Mouse (Mus musculus): Measurements from ENCODE around the gene Dhx58. TPM values are rescaled to one million over a fixed set of nuclear protein-coding genes. Genes with fewer than 3 reads are reported as not detected.
A peak's percentile ranks its signal among the peaks of the same experiment; 100 is the strongest.

Gene Dhx58
- polyA plus RNA-seq, 1 experiment from 2014 or later, result 1.8 TPM

DNA sequence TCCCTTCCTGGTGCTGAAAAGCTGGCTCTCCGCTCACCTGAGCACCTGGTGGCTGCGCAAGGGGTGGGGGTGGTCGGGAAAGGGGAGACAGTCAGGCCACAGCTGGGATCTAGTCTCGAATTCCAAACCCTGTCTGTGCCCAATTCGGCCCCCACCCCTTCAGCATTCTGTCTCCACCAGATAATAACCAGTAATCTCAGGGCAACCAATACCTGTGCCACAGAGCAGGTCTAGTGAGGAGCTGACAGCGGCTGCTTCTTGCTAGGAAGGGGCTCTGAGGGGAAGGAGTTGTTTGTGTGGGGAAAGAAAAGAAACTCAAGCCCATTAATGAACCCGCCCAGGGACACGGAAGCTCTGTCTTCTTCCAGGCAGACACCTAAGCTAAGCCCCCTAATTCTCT is 52.9 kb downstream of the Dhx58 start:
- 14% methylated on average over 8 of the region's 8 CpGs for WGBS
- 0 out of 2 replicates have a peak, but pooled peaks have one; percentile 12 for ATAC-seq (replicated peaks; ENCODE audit: insufficient number of reproducible peaks, low FRiP score, low TSS enrichment, low read depth)

DNA sequence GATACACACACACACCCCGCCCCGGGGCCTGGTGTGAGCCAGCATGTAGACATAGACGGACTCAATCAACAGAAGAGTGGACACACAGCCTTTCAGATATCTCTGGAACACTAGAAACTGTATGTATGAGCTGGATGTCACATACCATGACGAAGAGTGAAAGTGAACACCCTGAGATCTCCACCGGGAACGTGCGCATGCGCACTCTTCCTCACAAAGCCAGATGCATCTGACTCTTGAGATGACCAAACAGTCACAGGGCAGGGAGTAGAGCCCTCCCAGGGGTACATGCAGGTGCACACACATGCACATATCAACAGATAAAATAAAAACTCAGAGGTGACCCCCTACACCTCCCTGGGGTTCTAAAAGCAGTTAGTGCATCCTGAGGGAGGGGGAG is 55.7 kb downstream of the Dhx58 start:
- Histone ChIP-seq H3K27me3 (ENCODE audit: control insufficient read depth, insufficient read depth, low read length) (peaks cover 2% of the 10 kb centered on the region), H3K4me2 (ENCODE audit: low read depth, low read length) (no peak overlapping the region), H3K27ac (replicated peaks; ENCODE audit: low read depth, low read length) (no peak overlapping the region), H3K36me3 (replicated peaks; ENCODE audit: control insufficient read depth, insufficient read depth, low read depth, low read length) (no peaks in the 10 kb centered on the region), H3K9ac (replicated peaks; ENCODE audit: low read length) (no peak overlapping the region), H3K4me3 (ENCODE audit: low read depth, low read length) (no peak overlapping the region), H3K9me3 (replicated peaks; ENCODE audit: control insufficient read depth, low read length) (no peaks in the 10 kb centered on the region), H3K4me1 (ENCODE audit: control insufficient read depth, insufficient read depth, low read length) (no peaks in the 10 kb centered on the region)
- DNase-seq (ENCODE audit: low spot score) (no peak), ATAC-seq (replicated peaks; ENCODE audit: insufficient number of reproducible peaks, low FRiP score, low TSS enrichment, low read depth) (no peak)
- WGBS, result 86% methylated on average over 8 of the region's 8 CpGs

More for the DNA sequence above, 52.9 kb downstream of the Dhx58 start:
- Histone ChIP-seq H3K4me1 (ENCODE audit: control insufficient read depth, insufficient read depth, low read length) (no peaks in the 10 kb centered on the region), H3K27ac (replicated peaks; ENCODE audit: low read depth, low read length) (no peak overlapping the region), H3K9ac (replicated peaks; ENCODE audit: low read length) (no peak overlapping the region), H3K4me3 (ENCODE audit: low read depth, low read length) (no peak overlapping the region), H3K27me3 (ENCODE audit: control insufficient read depth, insufficient read depth, low read length) (peaks cover 2% of the 10 kb centered on the region), H3K9me3 (replicated peaks; ENCODE audit: control insufficient read depth, low read length) (no peaks in the 10 kb centered on the region), H3K36me3 (replicated peaks; ENCODE audit: control insufficient read depth, insufficient read depth, low read depth, low read length) (no peaks in the 10 kb centered on the region), H3K4me2 (ENCODE audit: low read depth, low read length) (no peak overlapping the region)
- DNase-seq (ENCODE audit: low spot score), result no peak

DNA sequence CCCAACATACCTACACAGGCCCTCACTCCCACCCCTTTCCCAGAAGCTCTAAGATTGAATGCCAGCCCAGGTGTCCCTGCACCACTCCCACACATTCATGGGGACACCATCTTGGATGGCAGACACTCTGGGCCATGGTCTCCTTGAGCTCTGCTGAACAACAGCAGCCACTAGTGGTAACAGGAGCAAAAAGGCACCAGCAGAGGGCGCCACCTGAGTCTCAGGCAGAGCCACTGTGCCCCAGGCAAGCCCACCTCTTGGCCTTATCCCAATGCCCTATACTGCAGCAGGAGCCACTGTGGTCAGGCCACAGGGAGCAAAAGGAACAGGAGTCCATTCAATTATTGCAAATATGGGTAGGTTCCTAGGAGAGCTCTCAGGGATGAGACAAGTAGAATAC is 57.8 kb downstream of the Dhx58 start:
- H3K9me3 ChIP-seq (replicated peaks; ENCODE audit: control insufficient read depth, low read length), result no peaks in the 10 kb centered on the region
- ATAC-seq (replicated peaks; ENCODE audit: insufficient number of reproducible peaks, low FRiP score, low TSS enrichment, low read depth), result no peak
- 3% methylated on average over 1 of the region's 1 CpGs for WGBS

More for the DNA sequence above, 57.8 kb downstream of the Dhx58 start:
- Histone ChIP-seq H3K27ac (replicated peaks; ENCODE audit: low read depth, low read length) (no peak overlapping the region), H3K4me1 (ENCODE audit: control insufficient read depth, insufficient read depth, low read length) (no peaks in the 10 kb centered on the region), H3K9ac (replicated peaks; ENCODE audit: low read length) (no peak overlapping the region), H3K4me3 (ENCODE audit: low read depth, low read length) (no peak overlapping the region), H3K27me3 (ENCODE audit: control insufficient read depth, insufficient read depth, low read length) (peaks cover 2% of the 10 kb centered on the region), H3K36me3 (replicated peaks; ENCODE audit: control insufficient read depth, insufficient read depth, low read depth, low read length) (no peaks in the 10 kb centered on the region), H3K4me2 (ENCODE audit: low read depth, low read length) (no peak overlapping the region)
- peak; percentile 58 for DNase-seq (ENCODE audit: low spot score)

Other genes starting within 250 kb of the Dhx58 start
- gene Klhl11, start 231.5 kb downstream of the Dhx58 start, polyA plus RNA-seq (2014; fragmentation: Nextera tagmentation; extraction: Ambion mirVana), result 13.1 and 13.2 TPM in 2 replicates
- gene Acly, start 176.3 kb downstream of the Dhx58 start, polyA plus RNA-seq (2014; fragmentation: Nextera tagmentation; extraction: Ambion mirVana), result 200 and 210 TPM in 2 replicates
- gene Ttc25, start 158.7 kb downstream of the Dhx58 start, polyA plus RNA-seq (2014; fragmentation: Nextera tagmentation; extraction: Ambion mirVana), result 0.79 and 1.4 TPM in 2 replicates
- 20.0 and 23.6 TPM in 2 replicates for gene Cnp, start 129.4 kb downstream of the Dhx58 start, polyA plus RNA-seq (2014; fragmentation: Nextera tagmentation; extraction: Ambion mirVana)
- gene Nkiras2, start 85.0 kb downstream of the Dhx58 start, polyA plus RNA-seq (2014; fragmentation: Nextera tagmentation; extraction: Ambion mirVana), result 79.5 and 93.0 TPM in 2 replicates
- 80.0 and 83.9 TPM in 2 replicates for gene Dnajc7, start 84.1 kb downstream of the Dhx58 start, polyA plus RNA-seq (2014; fragmentation: Nextera tagmentation; extraction: Ambion mirVana)
- gene Zfp385c, start 11.8 kb downstream of the Dhx58 start, polyA plus RNA-seq (2014; fragmentation: Nextera tagmentation; extraction: Ambion mirVana), result 0.53 and 1.2 TPM in 2 replicates
- 49.9 and 55.9 TPM in 2 replicates for gene Kat2a, start 8.2 kb upstream of the Dhx58 start, polyA plus RNA-seq (2014; fragmentation: Nextera tagmentation; extraction: Ambion mirVana)
- not detected in 2 replicates for gene Hspb9, start 9.6 kb upstream of the Dhx58 start, polyA plus RNA-seq (2014; fragmentation: Nextera tagmentation; extraction: Ambion mirVana)
- gene Rab5c, start 33.9 kb upstream of the Dhx58 start, polyA plus RNA-seq (2014; fragmentation: Nextera tagmentation; extraction: Ambion mirVana), result 76.6 and 86.1 TPM in 2 replicates
- gene Kcnh4, start 55.7 kb upstream of the Dhx58 start, polyA plus RNA-seq (2014; fragmentation: Nextera tagmentation; extraction: Ambion mirVana), result 0.50 and 0.56 TPM in 2 replicates
- gene Hcrt, start 58.7 kb upstream of the Dhx58 start, polyA plus RNA-seq (2014; fragmentation: Nextera tagmentation; extraction: Ambion mirVana), result not detected in 2 replicates
- 1.4 and 1.5 TPM in 2 replicates for gene Ghdc, start 66.7 kb upstream of the Dhx58 start, polyA plus RNA-seq (2014; fragmentation: Nextera tagmentation; extraction: Ambion mirVana)
- gene Stat5b, start 146.5 kb upstream of the Dhx58 start, polyA plus RNA-seq (2014; fragmentation: Nextera tagmentation; extraction: Ambion mirVana), result 17.9 and 18.1 TPM in 2 replicates
- gene Stat5a, start 155.1 kb upstream of the Dhx58 start, polyA plus RNA-seq (2014; fragmentation: Nextera tagmentation; extraction: Ambion mirVana), result 1.6 and 1.9 TPM in 2 replicates
- 22.5 and 23.5 TPM in 2 replicates for gene Stat3, start 235.3 kb upstream of the Dhx58 start, polyA plus RNA-seq (2014; fragmentation: Nextera tagmentation; extraction: Ambion mirVana)